Mouse (Mus musculus) liver, embryonic 11.5 days (tissue): ENCODE results near the gene Pik3r4. TPM values are rescaled to one million over a fixed set of nuclear protein-coding genes. Genes with fewer than 3 reads are reported as not detected.

ENCODE experiments used
- ATAC-seq: fragments of 200-750 bp; cut with Nextera tagmentation; replicated peaks from 2 replicates; pipeline ENCODE4 v1.8.0; 2017; ENCODE audit warnings: moderate number of reproducible peaks, mild to moderate bottlenecking, moderate TSS enrichment, moderate library complexity; ENCODE audit not compliant: low FRiP score
- DNase-seq: peaks from one replicate; pipeline ENCODE4 v3.0.0-alpha.2; 2017; ENCODE audit warnings: low spot score
- H3K27ac ChIP-seq: fragments of 300-500 bp; sonication (generic); 2 replicates; pipeline ENCODE4 v1.5.1; 2014; ENCODE audit warnings: mild to moderate bottlenecking, low read depth, low read length, control low read depth
- H3K27me3 ChIP-seq: fragments of 300-500 bp; sonication (generic); replicated peaks from 2 replicates; pipeline ENCODE4 v1.6.1; 2014; ENCODE audit warnings: low read length, mixed read lengths; ENCODE audit not compliant: control insufficient read depth, insufficient read depth
- H3K36me3 ChIP-seq: fragments of 300-500 bp; sonication (generic); 2 replicates; pipeline ENCODE4 v1.6.1; 2014; ENCODE audit warnings: mild to moderate bottlenecking, low read length, moderate library complexity, mixed read lengths; ENCODE audit not compliant: control insufficient read depth, insufficient read depth
- H3K4me1 ChIP-seq: fragments of 300-500 bp; sonication (generic); replicated peaks from 2 replicates; pipeline ENCODE4 v1.6.1; 2014; ENCODE audit warnings: low read length, mixed read lengths; ENCODE audit not compliant: control insufficient read depth, insufficient read depth
- H3K4me2 ChIP-seq: fragments of 300-500 bp; sonication (generic); 2 replicates; pipeline ENCODE4 v1.6.1; 2014; ENCODE audit warnings: mild to moderate bottlenecking, control low read depth, moderate library complexity
- H3K4me3 ChIP-seq: fragments of 300-500 bp; sonication (generic); 2 replicates; pipeline ENCODE4 v1.5.1; 2014; ENCODE audit warnings: low read depth, low read length, control low read depth
- H3K9ac ChIP-seq: fragments of 300-500 bp; sonication (generic); 2 replicates; pipeline ENCODE4 v1.6.1; 2014; ENCODE audit warnings: low read depth, low read length, control low read depth
- H3K9me3 ChIP-seq: fragments of 300-500 bp; sonication (generic); 2 replicates; pipeline ENCODE4 v1.6.1; 2016; ENCODE audit warnings: low read length, inconsistent platforms, mixed read lengths; ENCODE audit not compliant: control insufficient read depth
- WGBS: fragments of 180-500 bp; shearing (Covaris S2); extraction: QIAGEN DNeasy Blood & Tissue Kit; methylation state at CpG from one replicate; pipeline ENCODE4 v1.1.7; 2014; 5-methylcytosine and 5-hydroxymethylcytosine counted together
- polyA plus RNA-seq: library from polyadenylated mRNA; unstranded; fragments of >200 nt; fragmentation: Nextera tagmentation; extraction: Ambion mirVana; gene quantifications from 2 replicates; pipeline ENCODE4 v1.2.1, GENCODE M21; 2014

Pik3r4 gene
- polyA plus RNA-seq, 1 experiment from 2014 or later, result 19.5 TPM

DNA sequence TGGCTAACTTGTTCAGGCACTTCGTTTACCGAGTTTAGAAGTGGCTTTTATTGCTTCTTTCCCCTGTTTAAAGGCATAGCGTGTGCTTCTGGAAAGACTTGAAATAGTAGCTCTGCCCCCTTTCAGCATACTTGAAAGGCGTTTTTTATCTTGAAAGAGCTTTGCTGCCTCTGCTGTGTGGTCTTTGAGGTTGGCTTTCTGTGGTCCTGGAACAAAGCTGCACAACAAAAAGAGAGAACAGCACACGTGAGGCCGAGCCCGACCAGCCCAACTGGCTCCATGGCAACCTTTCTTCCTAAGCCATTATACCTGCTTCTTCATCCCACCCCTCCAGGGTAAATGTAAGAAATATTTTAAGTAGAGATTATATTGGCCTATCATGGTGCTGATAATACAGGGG, 46.7 kb downstream of the Pik3r4 start:
- H3K36me3 ChIP-seq, result peaks cover 14% of the 10 kb centered on the region; the same call in 1 of the 2 replicates
- no peak overlapping the region for H3K27ac ChIP-seq
- 81% methylated on average over 7 of the region's 7 CpGs for WGBS
- no peak for DNase-seq
- no peaks in the 10 kb centered on the region for H3K27me3 ChIP-seq
- no peak for ATAC-seq
- H3K9ac ChIP-seq, result no peak overlapping the region
- H3K9me3 ChIP-seq, result no peaks in the 10 kb centered on the region
- H3K4me1 ChIP-seq, result no peaks in the 10 kb centered on the region
- no peak overlapping the region for H3K4me3 ChIP-seq
- H3K4me2 ChIP-seq, result no peak overlapping the region

DNA sequence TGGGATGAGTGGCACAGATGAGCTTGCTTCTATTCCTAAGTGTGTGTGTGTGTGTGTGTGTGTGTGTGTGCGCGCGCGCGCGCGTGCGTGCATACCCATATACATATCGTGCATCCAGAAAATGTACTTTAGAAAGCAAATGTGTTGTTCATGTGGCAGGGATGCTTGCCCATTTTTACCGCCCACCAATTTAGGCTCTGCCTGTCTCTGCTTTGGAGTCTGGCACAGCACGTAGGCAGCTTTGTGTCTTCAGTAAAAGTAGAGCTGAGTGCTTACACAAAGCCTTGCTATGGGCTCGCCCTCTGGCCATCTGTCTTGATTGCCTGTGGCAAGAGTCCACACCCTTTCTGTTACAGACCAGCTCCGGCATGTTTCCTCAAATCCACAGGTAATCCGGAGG, 49.7 kb downstream of the Pik3r4 start:
- no peaks in the 10 kb centered on the region for H3K9me3 ChIP-seq
- no peak overlapping the region for H3K4me3 ChIP-seq
- ATAC-seq (no peak), DNase-seq (no peak)
- H3K9ac ChIP-seq, result no peak overlapping the region
- no peak overlapping the region for H3K4me2 ChIP-seq
- no peaks in the 10 kb centered on the region for H3K27me3 ChIP-seq
- no peak overlapping the region for H3K27ac ChIP-seq
- 90% methylated on average over 14 of the region's 14 CpGs for WGBS
- no peaks in the 10 kb centered on the region for H3K4me1 ChIP-seq
- H3K36me3 ChIP-seq, result peaks cover 2% of the 10 kb centered on the region; the same call in 1 of the 2 replicates

DNA sequence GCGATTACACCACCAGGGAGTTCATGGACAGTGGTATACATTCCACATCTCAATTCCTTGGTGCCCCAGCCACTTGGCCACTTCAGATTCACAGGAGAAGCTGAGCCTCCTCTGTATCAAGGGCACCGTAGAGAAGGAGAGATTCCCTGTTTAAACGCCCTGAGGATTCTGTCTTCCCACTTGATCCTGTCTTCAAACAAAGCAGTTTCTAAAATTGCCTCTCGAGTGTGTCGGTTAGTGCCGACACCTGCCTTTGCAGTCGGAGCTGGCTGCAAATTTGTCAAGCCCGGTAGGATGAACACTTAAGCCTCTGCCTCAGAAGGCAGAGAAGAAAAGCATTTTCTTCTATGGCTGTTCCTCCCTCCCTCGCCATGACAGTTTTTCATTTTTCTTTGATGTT, 50.3 kb downstream of the Pik3r4 start:
- Histone ChIP-seq H3K4me3 (no peak overlapping the region), H3K27me3 (no peaks in the 10 kb centered on the region), H3K27ac (no peak overlapping the region), H3K4me1 (no peaks in the 10 kb centered on the region), H3K36me3 (peaks cover 2% of the 10 kb centered on the region; the same call in 1 of the 2 replicates), H3K9ac (no peak overlapping the region), H3K4me2 (no peak overlapping the region), H3K9me3 (no peaks in the 10 kb centered on the region)
- DNase-seq (no peak), ATAC-seq (no peak)
- 79% methylated on average over 9 of the region's 9 CpGs for WGBS

DNA sequence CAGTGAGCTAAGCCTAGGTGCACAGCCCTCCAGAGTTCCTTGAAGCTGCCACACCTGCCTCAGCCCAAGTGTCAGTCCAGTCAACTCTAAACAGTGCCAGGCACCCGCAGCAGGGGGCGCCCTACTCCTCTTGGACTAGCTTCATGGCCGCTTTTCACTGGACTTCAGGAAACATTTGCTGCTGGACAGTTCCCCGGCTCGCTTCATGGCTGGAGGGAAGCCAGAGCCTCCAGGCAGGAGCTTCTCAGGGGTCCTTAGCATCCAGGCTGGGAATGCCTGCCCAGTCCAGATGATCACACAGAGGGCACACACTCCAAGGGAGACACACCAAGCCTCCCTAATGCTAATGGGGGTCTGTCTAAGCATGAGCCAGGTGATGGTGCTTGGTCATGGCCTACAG, 51.1 kb downstream of the Pik3r4 start:
- Histone ChIP-seq H3K27me3 (no peaks in the 10 kb centered on the region), H3K36me3 (no peaks in the 10 kb centered on the region), H3K9me3 (no peaks in the 10 kb centered on the region), H3K4me3 (no peak overlapping the region), H3K27ac (no peak overlapping the region), H3K9ac (no peak overlapping the region), H3K4me2 (no peak overlapping the region), H3K4me1 (no peaks in the 10 kb centered on the region)
- 5% methylated on average over 5 of the region's 5 CpGs for WGBS
- DNase-seq (peak; percentile 76), ATAC-seq (no peak; the same call in 1 of the 2 replicates)

DNA sequence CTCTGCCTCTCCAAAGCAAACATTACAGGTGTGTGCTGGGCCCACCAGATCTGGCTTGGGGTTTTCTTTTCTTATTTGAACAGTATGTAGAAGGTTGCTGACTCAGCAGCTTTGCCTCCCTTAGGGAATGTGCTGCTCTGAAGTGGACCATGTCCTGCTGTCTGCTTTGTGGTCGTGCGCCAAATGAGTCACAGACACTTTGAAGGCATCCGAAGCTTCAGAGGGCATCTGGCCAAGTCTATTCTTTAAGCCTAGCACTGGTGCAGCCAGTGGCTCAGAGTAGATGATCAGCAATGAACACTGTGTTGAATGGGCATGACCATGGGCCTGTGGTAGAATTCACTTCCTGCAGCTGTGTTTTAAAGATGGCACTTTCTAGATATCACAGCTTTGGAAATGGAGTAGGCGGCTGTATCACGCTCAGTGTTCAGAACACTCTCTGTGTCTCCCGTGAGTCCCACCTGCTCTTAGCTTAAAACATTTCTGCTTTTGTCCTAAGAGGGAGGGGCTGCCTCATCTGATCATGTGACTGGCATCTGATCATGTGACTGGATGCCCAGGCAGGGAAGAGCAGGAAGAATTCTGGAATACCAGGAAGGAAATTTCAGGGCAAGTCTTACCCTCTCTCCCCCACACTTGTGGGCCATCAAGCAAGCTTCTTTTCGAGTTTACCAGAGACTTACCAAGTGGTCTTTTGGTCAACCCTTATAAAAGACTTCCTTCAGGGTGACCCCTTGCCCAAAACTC, 54.2 kb downstream of the Pik3r4 start:
- Histone ChIP-seq H3K4me2 (no peak overlapping the region), H3K9ac (no peak overlapping the region), H3K27me3 (no peaks in the 10 kb centered on the region), H3K36me3 (no peaks in the 10 kb centered on the region), H3K4me1 (no peaks in the 10 kb centered on the region), H3K9me3 (no peaks in the 10 kb centered on the region), H3K27ac (no peak overlapping the region), H3K4me3 (no peak overlapping the region)
- ATAC-seq (no peak), DNase-seq (no peak)
- WGBS, result 85% methylated on average over 7 of the region's 7 CpGs

DNA sequence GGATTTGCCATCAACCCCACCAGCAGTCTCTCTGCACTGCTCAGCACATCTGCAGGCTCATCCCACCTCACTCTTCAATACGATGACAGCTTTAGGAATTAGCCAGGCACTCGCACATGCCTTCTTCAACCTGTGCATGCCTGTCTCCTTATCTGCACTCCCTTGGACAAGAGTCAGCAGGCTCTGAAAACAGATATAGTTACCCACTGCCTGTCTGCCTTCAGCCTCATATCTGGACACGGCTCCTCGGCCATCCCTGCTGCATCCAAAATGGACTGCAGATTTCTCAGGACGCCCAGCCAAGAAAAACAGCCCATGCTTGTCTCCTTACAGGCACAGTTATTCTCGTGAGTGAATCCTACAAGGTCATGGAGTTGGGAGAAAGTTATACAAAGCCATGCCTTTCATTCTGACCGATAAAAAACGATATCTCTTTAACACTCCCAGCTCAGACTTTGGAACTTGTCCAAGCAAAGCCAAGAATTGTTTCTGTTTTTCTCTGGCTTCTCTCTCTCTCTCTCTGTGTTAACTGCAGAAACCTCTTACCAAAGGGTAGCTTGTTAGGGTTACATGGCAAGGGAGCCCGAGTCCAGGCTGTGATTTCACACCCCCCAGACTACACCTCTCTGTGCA, 55.1 kb downstream of the Pik3r4 start:
- no peak for DNase-seq
- no peak overlapping the region for H3K9ac ChIP-seq
- no peak overlapping the region for H3K27ac ChIP-seq
- ATAC-seq, result peak; percentile 26; the same call in 1 of the 2 replicates
- H3K9me3 ChIP-seq, result no peaks in the 10 kb centered on the region
- H3K4me2 ChIP-seq, result no peak overlapping the region
- H3K4me1 ChIP-seq, result no peaks in the 10 kb centered on the region
- no peaks in the 10 kb centered on the region for H3K27me3 ChIP-seq
- 68% methylated on average over 9 of the region's 9 CpGs for WGBS
- no peaks in the 10 kb centered on the region for H3K36me3 ChIP-seq
- no peak overlapping the region for H3K4me3 ChIP-seq

DNA sequence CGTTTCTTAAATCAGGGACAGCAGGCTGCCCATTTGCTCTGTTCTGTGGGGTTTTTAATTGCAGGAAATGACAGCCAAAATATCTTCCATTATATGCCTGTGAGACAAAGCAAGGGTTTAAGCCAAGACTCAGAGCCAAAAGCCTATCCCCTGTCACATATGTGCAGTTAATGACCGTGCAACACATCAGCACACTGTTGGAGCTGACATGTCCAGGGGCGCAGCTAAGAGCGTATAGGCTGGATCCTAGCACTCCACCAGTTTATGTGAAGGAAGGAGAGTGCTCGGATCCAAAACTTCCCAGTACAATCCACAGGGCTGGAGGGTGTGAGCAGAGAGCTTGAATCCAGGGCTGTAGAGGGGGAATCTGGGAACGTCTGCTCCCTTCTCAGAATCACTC, 57.9 kb downstream of the Pik3r4 start:
- Histone ChIP-seq H3K4me3 (no peak overlapping the region), H3K4me2 (no peak overlapping the region), H3K9ac (no peak overlapping the region), H3K36me3 (no peaks in the 10 kb centered on the region), H3K27me3 (no peaks in the 10 kb centered on the region), H3K9me3 (no peaks in the 10 kb centered on the region), H3K4me1 (no peaks in the 10 kb centered on the region), H3K27ac (no peak overlapping the region)
- no peak for DNase-seq
- no peak for ATAC-seq
- 83% methylated on average over 6 of the region's 6 CpGs for WGBS

DNA sequence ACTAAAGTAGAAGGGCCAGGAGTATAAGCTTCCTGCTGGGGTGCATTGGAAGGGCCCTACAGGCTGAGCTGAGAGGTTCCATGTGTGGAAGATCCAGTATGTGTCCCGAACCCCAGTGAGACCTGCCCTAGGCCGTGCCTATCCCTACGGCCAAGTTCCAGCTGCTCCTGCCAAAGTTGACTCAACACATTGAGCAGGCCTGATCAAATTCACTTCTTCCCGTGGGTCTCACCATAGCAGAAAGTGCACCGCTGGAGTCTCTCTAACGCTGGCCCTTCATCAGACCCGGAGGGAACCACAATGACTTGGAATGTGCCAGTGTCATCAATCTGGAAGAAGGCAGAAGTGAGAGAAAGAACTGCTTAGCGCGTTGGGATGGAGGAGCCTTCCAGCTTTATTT, 59.2 kb downstream of the Pik3r4 start:
- H3K36me3 ChIP-seq, result no peaks in the 10 kb centered on the region
- H3K27me3 ChIP-seq, result no peaks in the 10 kb centered on the region
- DNase-seq (no peak), ATAC-seq (no peak)
- H3K9ac ChIP-seq, result no peak overlapping the region
- no peaks in the 10 kb centered on the region for H3K4me1 ChIP-seq
- WGBS, result 79% methylated on average over 9 of the region's 9 CpGs
- no peak overlapping the region for H3K4me2 ChIP-seq
- H3K4me3 ChIP-seq, result no peak overlapping the region
- H3K27ac ChIP-seq, result no peak overlapping the region
- no peaks in the 10 kb centered on the region for H3K9me3 ChIP-seq
